Mouse (Mus musculus) ES-CJ7 (cell line): Measurements from ENCODE around the gene Hdac6.
"Not testable (repeated sequence)": the region's sequence is repeated elsewhere in the genome, so short reads cannot be mapped to it uniquely, and the experiment has no call there.

Experiments used
- DNase-seq: peaks from one replicate; pipeline ENCODE4 v3.0.0; 2011; ENCODE audit warnings: low read depth, low spot score

Gene Hdac6

DNA sequence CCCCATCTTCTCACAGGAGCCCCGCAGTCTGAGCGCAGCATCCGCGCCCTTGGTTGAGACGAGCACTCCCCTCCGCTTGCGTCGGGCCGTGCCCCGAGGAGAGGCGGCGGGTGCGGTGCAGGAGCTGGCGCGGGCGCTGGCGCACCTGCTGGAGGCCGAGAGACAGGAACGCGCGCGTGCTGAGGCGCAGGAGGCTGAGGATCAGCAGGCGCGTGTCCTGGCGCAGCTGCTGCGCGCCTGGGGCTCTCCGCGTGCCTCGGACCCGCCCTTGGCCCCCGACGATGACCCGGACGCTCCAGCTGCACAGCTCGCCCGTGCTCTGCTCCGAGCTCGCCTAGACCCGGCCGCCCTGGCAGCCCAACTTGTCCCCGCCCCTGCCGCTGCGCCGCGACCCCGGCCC lies 25.7 kb downstream of the Hdac6 start:
- peak; percentile 30 for DNase-seq

DNA sequence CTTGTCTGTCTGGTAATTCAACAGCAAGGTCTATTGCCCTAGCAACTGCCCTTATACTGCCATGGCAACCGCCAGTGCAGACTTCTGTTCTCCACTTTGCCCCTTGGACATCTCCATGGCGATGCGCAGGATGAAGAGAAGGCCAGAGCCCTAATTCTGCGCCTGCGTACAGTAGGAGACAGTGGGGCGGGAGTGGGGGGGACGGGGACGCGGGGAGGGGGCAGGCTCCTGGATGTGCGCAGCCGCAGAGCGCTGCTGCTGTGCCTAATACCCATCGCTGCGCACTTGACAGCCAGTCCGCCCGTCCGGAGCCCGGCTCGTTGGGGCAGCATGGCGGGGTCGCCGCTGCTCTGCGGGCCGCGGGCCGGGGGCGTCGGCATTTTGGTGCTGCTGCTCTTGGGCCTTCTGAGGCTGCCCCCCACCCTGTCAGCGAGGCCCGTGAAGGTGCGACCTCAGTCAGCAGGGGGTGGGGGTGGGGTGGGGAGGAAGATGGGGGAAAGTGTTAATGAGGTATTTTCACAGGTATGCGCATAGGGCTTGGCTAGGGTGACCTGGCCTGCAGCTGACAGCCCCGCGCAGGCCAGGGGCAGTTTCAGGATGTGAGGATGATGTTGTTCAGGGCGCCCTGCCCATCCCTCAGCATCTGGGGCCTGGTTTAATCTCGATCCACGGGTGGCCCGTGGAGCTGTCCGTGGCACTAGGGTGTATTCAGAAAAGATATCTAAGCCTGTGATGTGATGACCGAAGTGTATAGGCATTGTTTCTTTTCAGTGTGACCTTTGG lies 27.9 kb downstream of the Hdac6 start, which contains the start of gene Pcsk1n:
Gene Pcsk1n (plus strand): TSS at position 222 of the 783 bp plus-strand sequence.
- peak; percentile 74 for DNase-seq

DNA sequence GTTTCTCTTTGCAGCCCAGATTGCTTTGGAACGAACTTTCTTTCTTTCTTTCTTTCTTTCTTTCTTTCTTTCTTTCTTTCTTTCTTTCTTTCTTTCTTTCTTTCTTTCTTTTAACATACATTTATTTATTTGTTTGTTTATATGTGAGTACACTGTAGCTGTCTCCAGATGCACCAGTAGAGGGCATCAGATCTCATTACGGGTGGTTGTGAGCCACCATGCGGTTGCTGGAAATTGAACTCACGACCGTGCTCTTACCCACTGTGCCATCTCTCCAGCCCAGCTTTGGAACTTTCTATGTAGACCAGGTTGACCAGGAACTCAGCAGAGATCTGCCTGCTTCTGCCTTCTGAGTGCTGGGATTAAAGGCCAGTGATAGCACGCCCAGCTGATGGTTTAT lies 29.7 kb downstream of the Hdac6 start:
- DNase-seq, result peak; percentile 22

DNA sequence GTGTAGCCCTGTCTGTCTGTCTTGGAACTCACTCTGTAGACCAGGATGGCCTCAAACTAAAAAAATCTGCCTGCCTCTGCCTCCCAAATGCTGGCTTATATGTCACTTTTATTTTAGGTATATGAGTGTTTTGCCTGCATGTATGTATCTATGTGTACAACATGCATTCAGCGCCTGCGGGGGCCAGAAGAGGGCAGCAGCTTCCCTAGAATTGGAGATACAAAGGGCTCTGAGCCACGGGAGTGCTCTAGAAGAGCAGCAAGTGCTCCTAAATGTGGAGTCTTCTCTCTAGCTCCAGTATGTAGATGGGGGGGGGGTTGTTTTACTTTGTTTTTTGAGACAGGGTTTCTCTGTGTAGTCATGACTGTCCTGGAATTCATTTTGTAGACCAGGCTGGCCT lies 32.0 kb downstream of the Hdac6 start:
- DNase-seq, result not testable (repeated sequence)

DNA sequence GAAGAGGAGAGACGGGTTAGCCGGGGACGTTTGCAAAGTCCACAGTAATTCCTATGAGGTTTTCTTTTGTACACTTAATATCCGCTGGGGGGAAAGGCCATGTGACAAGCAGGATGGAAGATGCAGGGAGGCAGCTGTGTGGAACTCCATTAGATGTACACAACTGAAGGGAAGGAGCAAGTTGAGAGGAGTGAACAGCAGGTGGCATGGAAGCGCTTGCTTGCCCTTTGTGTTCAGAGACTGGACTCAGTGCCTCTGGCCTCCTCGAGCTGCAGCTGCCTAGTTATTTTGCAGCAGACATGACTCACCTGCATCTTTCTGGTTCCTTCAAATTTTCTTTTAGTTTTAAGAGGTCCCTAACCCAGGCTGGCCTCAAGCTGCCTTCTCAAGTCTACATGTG lies 37.2 kb downstream of the Hdac6 start:
- DNase-seq, result peak; percentile 25

DNA sequence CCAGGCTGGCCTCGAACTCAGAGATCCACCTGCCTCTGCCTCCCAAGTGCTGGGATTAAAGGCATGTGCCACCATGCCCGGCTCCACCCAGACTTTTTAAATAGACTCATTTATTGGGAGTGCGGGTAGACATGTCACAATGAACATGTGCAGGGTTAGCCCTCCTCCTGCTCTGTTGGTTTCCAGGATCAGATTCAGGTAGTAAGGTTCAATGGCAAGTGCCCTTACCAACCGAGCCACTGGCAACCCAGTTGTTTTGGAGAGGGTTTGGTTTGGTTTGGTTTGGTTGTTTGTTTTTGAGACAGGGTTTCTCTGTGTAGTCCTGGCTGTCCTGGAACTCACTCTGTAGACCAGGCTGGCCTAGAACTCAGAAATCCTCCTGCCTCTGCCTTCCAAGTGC lies 38.4 kb downstream of the Hdac6 start, which contains the start of gene Gm10490:
Gene Gm10490 (plus strand): TSS at position 301 of the 400 bp plus-strand sequence.
- DNase-seq, result not testable (repeated sequence)

DNA sequence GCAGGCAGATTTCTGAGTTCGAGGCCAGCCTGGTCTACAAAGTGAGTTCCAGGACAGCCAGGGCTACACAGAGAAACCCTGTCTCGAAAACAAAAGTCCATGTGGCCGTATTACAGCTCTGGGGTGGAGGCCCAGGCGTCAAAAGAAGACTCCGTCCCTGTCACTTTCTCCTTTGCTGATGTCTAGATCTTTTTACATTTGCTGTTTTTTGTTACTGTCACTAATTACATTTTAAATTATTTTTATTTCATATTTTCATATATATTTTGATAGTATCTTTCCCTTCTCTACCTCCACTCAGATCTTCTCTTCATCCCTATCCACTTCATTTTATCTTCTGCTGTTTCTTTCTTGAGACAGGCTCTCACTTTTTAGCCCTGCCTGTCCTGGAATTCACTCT lies 40.0 kb downstream of the Hdac6 start, which contains the start of gene Gm10491:
Gene Gm10491 (minus strand): TSS at position 101 of the 400 bp plus-strand sequence.
- no peak for DNase-seq

DNA sequence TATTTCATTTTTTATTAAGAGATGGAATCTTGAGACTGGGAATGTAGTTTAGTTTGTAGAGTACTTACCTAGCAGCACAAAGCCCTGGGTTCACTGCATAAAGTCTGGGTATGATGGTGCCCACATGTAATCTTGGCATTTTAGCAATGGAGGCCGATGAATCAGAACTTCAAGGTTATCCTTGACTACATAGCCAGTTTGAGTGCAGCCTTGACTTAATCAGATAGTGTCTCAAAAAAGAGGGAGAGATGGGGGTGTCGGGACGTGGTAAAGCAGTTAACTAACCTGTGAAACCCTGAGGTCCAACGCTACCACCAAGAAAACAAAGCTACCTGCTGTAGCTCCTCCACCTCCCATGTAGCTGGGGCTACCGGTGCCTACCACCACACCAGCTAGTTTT lies 43.2 kb downstream of the Hdac6 start:
- DNase-seq, result no peak

DNA sequence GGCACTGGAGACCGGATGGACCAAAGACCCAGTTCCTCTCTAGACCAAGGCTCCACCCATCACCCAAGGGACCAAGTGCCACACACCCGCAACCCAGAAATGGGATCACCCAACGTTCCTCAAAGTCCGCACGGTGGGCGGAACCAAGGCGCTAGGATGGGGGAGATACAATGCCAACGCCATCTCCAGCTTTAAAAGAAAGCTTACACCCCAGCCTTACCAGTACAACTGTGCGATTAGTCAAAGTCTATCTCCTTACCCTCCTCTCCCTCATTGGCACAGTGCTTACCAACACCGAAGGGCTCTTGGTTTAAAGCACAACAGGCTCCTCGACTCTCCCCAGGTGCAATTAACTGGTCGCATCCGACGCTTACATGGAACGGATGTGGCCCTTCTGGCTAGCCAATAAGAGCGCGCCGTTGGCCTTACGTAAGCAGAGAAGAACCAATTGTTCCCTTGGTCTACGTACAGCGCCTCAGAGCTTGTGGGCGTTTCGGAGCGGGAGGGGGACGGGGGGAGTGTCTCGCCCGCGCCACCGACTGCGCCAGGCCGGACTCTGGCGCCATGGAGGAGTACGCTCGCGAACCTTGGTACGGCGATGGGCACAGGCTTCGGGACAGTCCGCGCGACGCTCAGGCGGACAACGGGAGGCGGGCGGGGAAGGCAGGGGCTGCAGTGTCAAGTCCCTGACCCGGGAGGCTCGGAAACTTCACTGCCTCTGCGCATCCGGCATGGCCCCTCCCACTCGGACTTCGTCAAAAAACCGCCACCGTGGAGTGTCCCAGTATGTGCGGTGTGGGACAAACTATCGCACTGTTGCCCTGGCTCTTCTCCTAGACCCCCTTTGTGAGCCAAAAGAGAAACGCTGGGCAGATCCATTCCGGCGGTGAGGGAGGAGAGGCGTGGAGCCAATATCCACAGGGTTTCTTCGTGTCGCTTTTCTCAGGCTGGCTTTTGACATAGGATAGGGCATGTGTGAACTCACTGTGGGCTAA lies 48.5 kb downstream of the Hdac6 start, which contains the start of the genes Pqbp1 and Timm17b:
Gene Pqbp1 (minus strand): TSS at position 390 of the 995 bp plus-strand sequence.
Gene Timm17b (plus strand): TSS at position 478 of the 995 bp plus-strand sequence.
- DNase-seq, result peak; percentile 93

DNA sequence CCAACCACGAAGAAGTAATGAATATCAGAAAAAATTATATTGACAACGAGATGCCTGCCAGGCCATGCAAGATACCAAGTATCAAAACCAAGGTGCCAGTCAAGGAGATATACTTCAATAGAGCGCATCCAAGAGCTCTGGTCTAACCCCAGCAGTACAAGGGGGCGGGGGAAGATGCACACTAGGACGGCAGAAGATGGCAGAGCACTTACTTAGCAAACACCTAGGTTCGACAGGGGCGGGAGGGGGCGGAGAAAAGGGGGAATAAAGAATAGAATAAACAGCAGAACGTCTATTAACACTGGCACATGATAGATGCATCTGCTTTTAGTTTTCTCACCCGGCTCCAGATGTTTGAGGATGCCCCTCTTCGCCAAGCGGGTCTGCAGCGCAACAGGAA lies 49.5 kb downstream of the Hdac6 start:
- no peak for DNase-seq

DNA sequence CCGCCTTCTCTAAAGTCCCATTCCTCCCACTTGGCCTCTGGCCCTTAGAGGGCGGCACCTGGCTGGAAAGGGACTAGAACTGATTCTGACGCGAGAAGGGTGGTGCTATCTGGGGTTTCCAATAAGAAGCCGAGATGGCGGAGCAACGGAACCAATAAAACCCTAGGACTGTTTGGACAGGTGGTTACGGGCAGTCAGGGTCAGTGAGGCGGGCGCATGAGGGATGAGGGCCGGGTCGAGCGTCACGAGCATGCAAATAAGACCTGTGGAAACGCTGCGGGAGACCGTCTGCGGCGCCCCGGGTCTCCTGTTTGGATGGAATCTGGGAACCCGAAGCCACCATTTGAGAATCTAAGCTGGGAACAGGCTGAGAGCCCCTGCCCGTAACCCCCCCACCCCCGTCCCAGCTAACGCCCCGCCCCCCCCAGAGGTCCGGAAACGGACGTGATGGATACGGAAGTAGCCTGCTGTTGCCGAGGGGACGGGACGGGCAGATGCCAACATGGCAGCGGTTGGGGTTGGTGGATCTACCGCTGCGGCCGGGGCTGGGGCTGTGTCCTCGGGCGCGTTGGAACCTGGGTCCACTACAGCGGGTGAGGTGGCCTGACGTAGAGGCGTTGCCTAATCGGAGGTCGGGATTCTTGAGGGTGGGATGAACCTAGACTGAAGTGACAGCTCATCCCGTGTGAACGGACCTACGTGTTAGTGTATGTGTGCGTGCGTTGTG lies 63.7 kb downstream of the Hdac6 start, which contains the start of gene Slc35a2:
Gene Slc35a2 (plus strand): TSS at position 188 of the 727 bp plus-strand sequence.
- DNase-seq, result peak; percentile 86
